Mouse (Mus musculus): ENCODE data around the gene Dna2. TPM values are rescaled to one million over a fixed set of nuclear protein-coding genes. Genes with fewer than 3 reads are reported as not detected.

The Dna2 gene
- polyA plus RNA-seq, 1 experiment from 2014 or later, result 22.2 TPM

GRCm38 (mm10) chr10:63022541-63023120 lies 75.8 kb downstream of the Dna2 start:
- no peak for ATAC-seq (replicated peaks; ENCODE audit: low FRiP score)
- peaks cover 43% of the 10 kb centered on the region for H3K4me1 ChIP-seq

GRCm38 (mm10) chr10:63023121-63023748 lies 76.4 kb downstream of the Dna2 start:
- H3K9ac ChIP-seq, result peak overlapping the region; percentile 99

More at GRCm38 (mm10) chr10:63022541-63023120, 75.8 kb downstream of the Dna2 start:
- Histone ChIP-seq H3K4me3 (replicated peaks) (peak overlapping the region; percentile 89), H3K36me3 (peaks cover 7% of the 10 kb centered on the region), H3K9ac (peak overlapping the region; percentile 99), H3K9me3 (replicated peaks) (no peaks in the 10 kb centered on the region), H3K4me2 (peak overlapping the region; percentile 61), H3K27me3 (no peaks in the 10 kb centered on the region), H3K27ac (peak overlapping the region; percentile 100)
- under 1% methylated on average over 27 of the region's 27 CpGs for WGBS

More at GRCm38 (mm10) chr10:63023121-63023748, 76.4 kb downstream of the Dna2 start:
- Histone ChIP-seq H3K4me1 (peaks cover 43% of the 10 kb centered on the region), H3K4me2 (peak overlapping the region; percentile 61), H3K27me3 (no peaks in the 10 kb centered on the region), H3K9me3 (replicated peaks) (no peaks in the 10 kb centered on the region), H3K27ac (peak overlapping the region; percentile 100), H3K36me3 (peaks cover 2% of the 10 kb centered on the region; the same call in 1 of the 2 replicates), H3K4me3 (replicated peaks) (peak overlapping the region; percentile 89)
- ATAC-seq (replicated peaks; ENCODE audit: low FRiP score), result peak; percentile 31
- under 1% methylated on average over 68 of the region's 68 CpGs for WGBS

Other genes starting within 250 kb of the Dna2 start
- 2.0 and 2.4 TPM in 2 replicates for gene Stox1, start 220.9 kb upstream of the Dna2 start, polyA plus RNA-seq (2015; fragmentation: Nextera tagmentation; extraction: Ambion mirVana)
- gene Ccar1, start 154.7 kb upstream of the Dna2 start, polyA plus RNA-seq (2015; fragmentation: Nextera tagmentation; extraction: Ambion mirVana), result 144 and 153 TPM in 2 replicates
- gene Tet1, start 38.0 kb upstream of the Dna2 start, polyA plus RNA-seq (2015; fragmentation: Nextera tagmentation; extraction: Ambion mirVana), result 28.5 and 32.9 TPM in 2 replicates
- 15.0 and 15.8 TPM in 2 replicates for gene Slc25a16, start 26.4 kb upstream of the Dna2 start, polyA plus RNA-seq (2015; fragmentation: Nextera tagmentation; extraction: Ambion mirVana)
- gene Rufy2, start 33.2 kb downstream of the Dna2 start, polyA plus RNA-seq (2015; fragmentation: Nextera tagmentation; extraction: Ambion mirVana), result 25.8 and 26.6 TPM in 2 replicates
- 124 and 125 TPM in 2 replicates for gene Hnrnph3, start 77.2 kb downstream of the Dna2 start, polyA plus RNA-seq (2015; fragmentation: Nextera tagmentation; extraction: Ambion mirVana)
- gene Pbld2, start 77.3 kb downstream of the Dna2 start, polyA plus RNA-seq (2015; fragmentation: Nextera tagmentation; extraction: Ambion mirVana), result 4.0 and 4.4 TPM in 2 replicates
- gene Pbld1, start 113.1 kb downstream of the Dna2 start, polyA plus RNA-seq (2015; fragmentation: Nextera tagmentation; extraction: Ambion mirVana), result 6.8 and 6.9 TPM in 2 replicates
- 0.10 TPM in 1 of 2 replicates, not detected in the other for gene Atoh7, start 152.6 kb downstream of the Dna2 start, polyA plus RNA-seq (2015; fragmentation: Nextera tagmentation; extraction: Ambion mirVana)

Data from kidney, embryonic 15.5 days (tissue).